Mouse (Mus musculus) kidney, embryonic 14.5 days (tissue): ENCODE data around the gene Odf3b. TPM values are rescaled to one million over a fixed set of nuclear protein-coding genes. Genes with fewer than 3 reads are reported as not detected.
A peak's percentile ranks its signal among the peaks of the same experiment; 100 is the strongest.

ENCODE experiments used
- ATAC-seq: fragments of 200-750 bp; cut with Nextera tagmentation; 2 replicates; pipeline ENCODE4 v1.8.0; 2017; ENCODE audit warnings: moderate number of reproducible peaks, mild to moderate bottlenecking, moderate TSS enrichment, moderate library complexity; ENCODE audit not compliant: low FRiP score, low TSS enrichment
- H3K27ac ChIP-seq: fragments of 300-500 bp; sonication (generic); 2 replicates; pipeline ENCODE4 v1.5.1; 2014; ENCODE audit warnings: low read depth, mild to moderate bottlenecking, low read length, moderate library complexity, mixed read lengths
- H3K27me3 ChIP-seq: fragments of 300-500 bp; sonication (generic); 2 replicates; pipeline ENCODE4 v1.6.1; 2014; ENCODE audit warnings: mild to moderate bottlenecking, low read length; ENCODE audit not compliant: control insufficient read depth, insufficient read depth
- H3K36me3 ChIP-seq: fragments of 300-500 bp; sonication (generic); 2 replicates; pipeline ENCODE4 v1.6.1; 2014; ENCODE audit warnings: low read length, mixed read lengths; ENCODE audit not compliant: control insufficient read depth, insufficient read depth
- H3K4me1 ChIP-seq: fragments of 300-500 bp; sonication (generic); 2 replicates; pipeline ENCODE4 v1.6.1; 2014; ENCODE audit warnings: low read length, mixed read lengths; ENCODE audit not compliant: control insufficient read depth, insufficient read depth
- H3K4me2 ChIP-seq: fragments of 300-500 bp; sonication (generic); replicated peaks from 2 replicates; pipeline ENCODE4 v1.6.1; 2014; ENCODE audit warnings: low read depth, mild to moderate bottlenecking, low read length
- H3K4me3 ChIP-seq: fragments of 300-500 bp; sonication (generic); 2 replicates; pipeline ENCODE4 v1.5.1; 2014; ENCODE audit warnings: mild to moderate bottlenecking, low read length
- H3K9ac ChIP-seq: fragments of 300-500 bp; sonication (generic); 2 replicates; pipeline ENCODE4 v1.6.1; 2014; ENCODE audit warnings: low read depth, mild to moderate bottlenecking, low read length, moderate library complexity
- H3K9me3 ChIP-seq: fragments of 300-500 bp; sonication (generic); 2 replicates; pipeline ENCODE4 v1.6.1; 2016; ENCODE audit warnings: low read length; ENCODE audit not compliant: control insufficient read depth
- WGBS: fragments of 180-500 bp; shearing (Covaris S2); extraction: QIAGEN DNeasy Blood & Tissue Kit; methylation state at CpG from one replicate; pipeline ENCODE4 v1.1.7; 2014; 5-methylcytosine and 5-hydroxymethylcytosine counted together
- polyA plus RNA-seq: library from polyadenylated mRNA; unstranded; fragments of >200 nt; fragmentation: Nextera tagmentation; extraction: Ambion mirVana; gene quantifications from 2 replicates; pipeline ENCODE4 v1.2.1, GENCODE M21; 2014

The Odf3b gene
- 0.50 TPM in 1 of 2 replicates, not detected in the other for polyA plus RNA-seq

DNA sequence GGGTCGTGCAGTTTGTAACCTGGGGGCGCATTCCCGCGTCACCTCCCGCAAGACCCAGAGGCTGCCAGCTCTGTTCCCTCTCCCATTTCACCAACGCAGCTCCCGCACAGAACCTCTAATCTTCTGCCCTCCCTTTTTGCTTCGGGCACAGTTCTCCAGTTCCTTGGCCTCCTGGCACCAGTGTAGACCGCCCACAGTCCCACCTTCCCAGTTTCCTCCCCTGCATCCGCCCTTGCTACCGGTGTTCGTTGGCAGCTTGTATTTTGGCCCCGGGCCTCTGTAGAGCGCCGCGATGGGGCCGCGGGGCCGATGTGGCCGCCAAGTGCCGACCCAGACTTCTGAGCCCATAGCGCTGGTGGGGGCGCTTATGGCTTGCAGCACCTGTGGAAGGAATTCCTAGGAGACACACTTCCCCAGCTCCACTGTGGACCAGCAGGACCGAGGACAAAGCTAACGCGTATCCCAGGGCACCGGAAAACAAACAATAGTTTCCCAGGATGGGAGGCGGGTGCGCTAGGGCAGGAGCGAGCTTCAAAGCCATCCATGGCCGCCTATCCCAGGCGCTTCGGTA, at the start of gene Odf3b:
TSS of gene Odf3b (minus strand) at position 452 of the 571 bp plus-strand sequence.
- Histone ChIP-seq H3K4me1 (peaks cover 21% of the 10 kb centered on the region; the same call in 1 of the 2 replicates), H3K27me3 (peaks cover 44% of the 10 kb centered on the region), H3K9me3 (no peaks in the 10 kb centered on the region), H3K9ac (peak within 1 kb of the TSS; percentile 28; the same call in 1 of the 2 replicates), H3K27ac (no peak within 1 kb of the TSS), H3K36me3 (no peaks in the 10 kb centered on the region), H3K4me3 (peak within 1 kb of the TSS; percentile 43), H3K4me2 (peak within 1 kb of the TSS; percentile 71)
- ATAC-seq, result no peak
- under 1% methylated on average over 33 of the region's 33 CpGs for WGBS

DNA sequence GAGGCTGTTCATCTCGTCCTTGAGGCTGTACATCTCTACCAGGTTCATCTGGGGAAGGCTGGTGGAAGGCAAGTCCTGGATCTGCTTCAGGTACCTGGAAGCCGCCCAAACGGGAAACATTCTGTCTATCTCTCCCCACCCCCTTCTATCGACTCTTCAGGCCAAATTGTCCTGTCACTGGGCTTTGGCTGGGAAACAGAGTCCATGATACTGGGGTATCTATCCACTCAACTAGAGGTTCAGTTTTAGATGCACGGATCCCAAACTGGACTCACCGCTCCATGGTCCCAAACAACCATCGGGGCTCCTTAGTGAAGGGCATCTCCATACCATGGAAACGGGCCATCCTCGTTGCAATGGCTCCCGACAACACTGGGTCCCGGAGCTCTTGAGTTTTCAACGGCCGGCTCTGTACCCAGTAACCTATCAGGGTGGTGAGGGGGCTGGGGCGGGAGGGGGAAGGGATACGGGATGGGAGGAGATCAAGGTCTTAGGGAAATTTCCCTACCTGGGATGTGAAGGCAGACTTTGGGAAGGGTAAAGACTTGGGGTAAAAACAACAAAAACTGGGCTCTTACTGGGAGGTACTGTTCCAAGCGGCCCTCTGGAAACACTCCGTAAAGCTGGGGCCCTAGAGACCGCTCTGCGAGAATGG, 49.2 kb upstream of the Odf3b start:
- Histone ChIP-seq H3K9ac (peak overlapping the region; percentile 68; the same call in 1 of the 2 replicates), H3K27me3 (no peaks in the 10 kb centered on the region), H3K4me1 (peaks cover 4% of the 10 kb centered on the region; the same call in 1 of the 2 replicates), H3K9me3 (no peaks in the 10 kb centered on the region), H3K4me2 (peak overlapping the region; percentile 89), H3K36me3 (peaks cover 21% of the 10 kb centered on the region), H3K4me3 (peak overlapping the region; percentile 72), H3K27ac (no peak overlapping the region)
- no peak for ATAC-seq
- 86% methylated on average over 19 of the region's 19 CpGs for WGBS

DNA sequence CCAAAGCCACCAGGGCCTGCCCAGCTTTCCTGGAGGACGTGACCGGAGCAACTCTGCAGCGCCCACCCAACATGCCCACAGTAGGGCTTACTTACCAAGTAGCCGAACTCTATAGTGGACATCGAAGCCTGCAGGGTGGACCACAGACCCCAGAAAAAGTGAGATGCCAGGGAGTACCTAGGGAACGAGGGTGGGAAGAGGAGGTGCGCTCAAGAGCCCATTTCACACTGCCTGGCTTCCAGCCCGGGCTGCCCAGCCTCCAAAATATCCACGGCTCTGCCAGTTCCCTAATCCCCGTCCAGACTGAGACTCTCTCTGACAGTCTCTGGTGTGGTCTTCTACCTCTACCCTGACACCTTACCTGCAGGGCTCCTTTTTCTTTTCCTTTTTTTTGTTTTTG, 47.6 kb upstream of the Odf3b start:
- Histone ChIP-seq H3K4me3 (no peak overlapping the region), H3K9ac (no peak overlapping the region), H3K27ac (no peak overlapping the region), H3K4me1 (peaks cover 4% of the 10 kb centered on the region; the same call in 1 of the 2 replicates), H3K9me3 (no peaks in the 10 kb centered on the region), H3K27me3 (no peaks in the 10 kb centered on the region), H3K36me3 (peaks cover 21% of the 10 kb centered on the region), H3K4me2 (no peak overlapping the region)
- WGBS, result 95% methylated on average over 10 of the region's 10 CpGs
- no peak for ATAC-seq

DNA sequence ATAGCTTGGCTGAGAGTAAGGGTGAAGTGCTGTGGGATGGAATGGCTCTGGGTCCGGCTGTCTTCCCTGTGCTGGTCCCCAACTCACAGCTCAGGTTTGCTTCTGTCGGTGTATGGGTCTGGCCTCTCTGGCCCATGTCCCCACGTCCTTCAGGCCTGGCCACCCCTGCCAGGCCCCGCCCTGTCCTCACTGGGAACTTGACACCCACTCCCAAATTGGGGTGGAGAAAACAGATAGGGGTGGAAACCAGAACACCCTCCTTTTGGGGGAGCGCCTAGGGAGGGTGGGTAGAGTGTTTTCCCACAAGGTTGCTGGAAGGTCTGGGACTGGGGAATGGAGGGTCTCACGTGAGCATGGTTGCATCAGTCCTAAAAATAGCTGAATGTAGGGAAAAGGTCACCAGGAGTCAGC, 46.6 kb upstream of the Odf3b start, which contains the start of gene Cpt1b:
TSS of gene Cpt1b (minus strand) at position 153 of the 411 bp plus-strand sequence.
- 23% methylated on average over 6 of the region's 6 CpGs for WGBS
- no peak within 1 kb of the TSS for H3K4me3 ChIP-seq
- peaks cover 21% of the 10 kb centered on the region for H3K36me3 ChIP-seq
- H3K27me3 ChIP-seq, result no peaks in the 10 kb centered on the region
- no peaks in the 10 kb centered on the region for H3K9me3 ChIP-seq
- no peak within 1 kb of the TSS for H3K9ac ChIP-seq
- no peak within 1 kb of the TSS for H3K27ac ChIP-seq
- peak within 1 kb of the TSS; percentile 26 for H3K4me2 ChIP-seq
- H3K4me1 ChIP-seq, result peaks cover 4% of the 10 kb centered on the region; the same call in 1 of the 2 replicates
- ATAC-seq, result no peak

DNA sequence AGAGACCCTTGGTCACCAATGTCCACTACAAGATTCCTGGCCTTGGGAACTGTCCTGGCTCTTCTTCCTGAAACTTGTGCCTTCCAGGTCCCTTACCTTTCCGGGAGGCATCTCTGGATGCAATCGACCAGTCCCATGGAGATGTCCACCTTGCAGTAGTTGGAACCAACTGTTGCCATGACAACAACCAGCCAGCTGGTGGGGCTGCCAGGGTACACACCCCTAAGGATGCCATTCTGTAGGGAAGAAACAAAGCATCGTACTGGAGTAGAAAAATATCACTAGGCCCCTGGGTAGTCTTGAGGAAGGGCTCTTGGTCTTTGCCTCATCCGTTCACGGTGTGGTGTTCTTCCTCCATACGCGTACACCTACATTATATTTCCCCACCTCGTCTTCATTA, 45.5 kb upstream of the Odf3b start:
- WGBS, result 90% methylated on average over 8 of the region's 8 CpGs
- Histone ChIP-seq H3K9ac (no peak overlapping the region), H3K4me3 (no peak overlapping the region), H3K9me3 (no peaks in the 10 kb centered on the region), H3K4me1 (peaks cover 4% of the 10 kb centered on the region; the same call in 1 of the 2 replicates), H3K36me3 (peaks cover 21% of the 10 kb centered on the region), H3K27ac (no peak overlapping the region), H3K4me2 (no peak overlapping the region), H3K27me3 (no peaks in the 10 kb centered on the region)
- no peak for ATAC-seq

DNA sequence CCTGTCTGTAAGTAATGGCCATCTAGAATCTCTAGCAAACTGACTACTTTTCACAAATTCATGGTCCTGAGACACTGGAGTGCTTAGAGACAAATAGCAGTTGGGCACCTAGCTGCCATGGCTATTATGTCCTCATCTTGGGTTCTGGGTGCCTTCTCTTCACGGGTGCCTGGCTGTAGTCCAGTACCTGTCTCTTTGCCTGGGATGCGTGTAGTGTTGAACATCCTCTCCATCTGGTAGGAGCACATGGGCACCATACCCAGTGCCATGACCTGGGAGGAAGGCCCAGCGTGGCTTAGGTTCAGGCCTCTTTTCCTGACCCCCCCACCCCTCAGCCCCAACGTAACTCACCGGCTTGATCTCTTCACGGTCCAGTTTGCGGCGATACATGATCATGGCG, 42.9 kb upstream of the Odf3b start:
- ATAC-seq, result no peak
- 88% methylated on average over 9 of the region's 9 CpGs for WGBS
- Histone ChIP-seq H3K9me3 (no peaks in the 10 kb centered on the region), H3K9ac (no peak overlapping the region), H3K36me3 (peaks cover 11% of the 10 kb centered on the region; the same call in 1 of the 2 replicates), H3K4me1 (no peaks in the 10 kb centered on the region), H3K27me3 (no peaks in the 10 kb centered on the region), H3K4me3 (no peak overlapping the region), H3K27ac (no peak overlapping the region), H3K4me2 (no peak overlapping the region)

DNA sequence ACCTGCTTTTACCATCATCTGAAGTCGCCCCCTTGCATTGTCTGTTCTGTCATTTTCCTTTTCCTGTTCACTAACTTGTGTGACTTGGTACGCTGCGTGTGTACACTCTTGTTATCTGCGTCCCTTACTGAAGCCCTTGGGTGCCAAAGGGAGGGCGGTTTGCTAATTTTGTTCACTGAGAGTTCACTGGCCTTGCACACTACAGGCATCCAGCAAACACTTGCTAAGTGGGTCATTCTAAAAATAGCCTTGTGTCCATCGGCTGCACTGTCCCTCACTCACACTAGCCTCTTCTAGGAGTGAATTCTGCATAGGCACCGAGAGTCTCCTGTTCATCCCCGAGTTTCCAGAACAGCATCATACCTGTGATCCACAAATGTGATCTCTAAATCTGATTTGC, 36.2 kb upstream of the Odf3b start:
- no peaks in the 10 kb centered on the region; the same call in 1 of the 2 replicates for H3K36me3 ChIP-seq
- H3K27ac ChIP-seq, result no peak overlapping the region
- H3K27me3 ChIP-seq, result no peaks in the 10 kb centered on the region
- 88% methylated on average over 8 of the region's 8 CpGs for WGBS
- no peak for ATAC-seq
- no peak overlapping the region for H3K4me3 ChIP-seq
- H3K9me3 ChIP-seq, result no peaks in the 10 kb centered on the region
- no peak overlapping the region for H3K4me2 ChIP-seq
- H3K9ac ChIP-seq, result no peak overlapping the region
- H3K4me1 ChIP-seq, result no peaks in the 10 kb centered on the region

DNA sequence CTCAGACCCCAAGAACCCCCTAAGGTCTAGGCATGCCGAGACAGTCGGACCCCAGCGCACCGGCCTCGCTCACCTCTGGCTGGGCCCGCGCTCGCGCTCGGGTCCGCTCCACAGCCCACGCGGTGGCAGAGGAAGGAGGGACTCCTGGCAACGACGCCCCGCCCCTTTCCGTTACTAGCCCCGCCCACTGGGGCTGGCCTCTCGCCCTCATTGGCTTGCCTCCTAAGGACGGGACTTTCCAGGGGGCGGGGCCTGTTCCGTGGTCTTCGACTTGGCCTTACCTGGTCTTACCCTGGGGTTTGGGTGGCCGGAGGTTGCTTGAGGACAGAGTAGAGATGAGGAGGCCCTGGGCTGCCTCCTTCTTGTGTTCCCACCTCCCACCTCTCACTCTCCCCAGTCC, 31.0 kb upstream of the Odf3b start, which contains the start of gene Syce3:
TSS of gene Syce3 (minus strand) at position 386 of the 400 bp plus-strand sequence.
- Histone ChIP-seq H3K36me3 (no peaks in the 10 kb centered on the region), H3K27ac (no peak within 1 kb of the TSS), H3K4me1 (no peaks in the 10 kb centered on the region), H3K27me3 (no peaks in the 10 kb centered on the region), H3K9me3 (peaks cover 3% of the 10 kb centered on the region; the same call in 1 of the 2 replicates), H3K4me3 (no peak within 1 kb of the TSS), H3K9ac (no peak within 1 kb of the TSS), H3K4me2 (no peak within 1 kb of the TSS)
- ATAC-seq, result 0 out of 2 replicates have a peak, but pooled peaks have one; percentile 12
- WGBS, result 93% methylated on average over 22 of the region's 24 CpGs

DNA sequence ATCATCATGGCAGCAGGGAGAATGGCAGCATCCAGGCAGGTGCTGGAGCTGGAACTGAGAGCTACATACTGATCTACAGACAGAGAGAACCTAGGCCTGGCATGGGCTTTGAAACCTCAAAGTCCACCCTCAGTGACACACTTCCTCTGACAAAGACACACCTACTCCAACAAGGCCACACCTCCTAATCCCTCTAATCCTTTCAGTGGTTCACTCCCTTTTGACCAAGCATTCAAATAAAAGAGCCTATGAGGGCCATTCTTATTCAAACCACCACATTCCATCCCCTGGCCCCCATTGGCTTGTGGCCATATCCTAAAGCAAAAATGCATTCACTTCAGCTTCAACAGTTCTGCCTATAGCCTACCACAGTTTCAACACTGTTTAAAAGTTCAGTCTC, 27.6 kb upstream of the Odf3b start:
- Histone ChIP-seq H3K4me3 (no peak overlapping the region), H3K4me2 (no peak overlapping the region), H3K27ac (no peak overlapping the region), H3K4me1 (no peaks in the 10 kb centered on the region), H3K9me3 (peaks cover 3% of the 10 kb centered on the region; the same call in 1 of the 2 replicates), H3K9ac (no peak overlapping the region), H3K27me3 (no peaks in the 10 kb centered on the region), H3K36me3 (no peaks in the 10 kb centered on the region)
- ATAC-seq, result no peak
